Mouse (Mus musculus): ENCODE data around the gene Rmnd1. TPM values are rescaled to one million over a fixed set of nuclear protein-coding genes. Genes with fewer than 3 reads are reported as not detected.
"Not testable (repeated sequence)": the region's sequence is repeated elsewhere in the genome, so short reads cannot be mapped to it uniquely, and the experiment has no call there.

Rmnd1 gene
- total RNA-seq (2021): 10 to 100 TPM; 38.2 to 39.9 TPM
- long read RNA-seq, experiment 1, transcript Rmnd1-201 (13 exons, 3,139 nt): major isoform, 21 of 49 reads
- long read RNA-seq, experiment 1, partial matches to known transcripts: 6 of 49 reads
- long read RNA-seq, experiment 1, other reads (novel, unspliced or antisense): 22 of 49 reads
- long read RNA-seq, experiment 2, transcript Rmnd1-201 (13 exons, 3,139 nt): major isoform, 22 of 46 reads
- long read RNA-seq, experiment 2, partial matches to known transcripts: 1 of 46 reads
- long read RNA-seq, experiment 2, other reads (novel, unspliced or antisense): 23 of 46 reads

GRCm38 (mm10) chr10:4432123-4432931 is at the start of gene Rmnd1, which contains the start of gene Armt1:
TSS of gene Rmnd1 (minus strand) at chr10:4432388.
TSS of gene Armt1 (plus strand) at chr10:4432467.
- DNase-seq: peak; percentile 96

DNA sequence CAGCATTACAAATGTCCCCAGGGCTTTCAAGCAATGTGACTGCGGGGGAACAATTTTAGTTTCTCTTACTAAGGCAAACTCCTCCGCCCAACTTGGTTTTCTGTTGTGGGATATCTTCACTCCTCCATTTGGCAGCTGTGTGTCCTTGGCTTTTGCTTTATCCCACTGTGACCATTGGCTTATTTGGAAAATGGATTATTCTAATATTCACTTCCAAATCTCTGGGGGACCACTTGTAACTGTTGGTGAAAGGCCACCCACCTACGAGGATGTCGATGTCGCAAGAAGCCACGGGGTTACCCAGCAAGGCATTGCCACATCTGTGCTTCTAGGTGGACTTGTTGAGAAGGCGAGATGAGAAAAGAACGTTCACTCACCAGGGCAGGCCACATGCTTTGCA is 49.5 kb upstream of the Rmnd1 start:
- peak; percentile 47 for DNase-seq

GRCm38 (mm10) chr10:4480929-4481328 is 48.7 kb upstream of the Rmnd1 start:
- DNase-seq: no peak

- no peak for DNase-seq
Measured at GRCm38 (mm10) chr10:4476604-4477003, 44.4 kb upstream of the Rmnd1 start.

DNA sequence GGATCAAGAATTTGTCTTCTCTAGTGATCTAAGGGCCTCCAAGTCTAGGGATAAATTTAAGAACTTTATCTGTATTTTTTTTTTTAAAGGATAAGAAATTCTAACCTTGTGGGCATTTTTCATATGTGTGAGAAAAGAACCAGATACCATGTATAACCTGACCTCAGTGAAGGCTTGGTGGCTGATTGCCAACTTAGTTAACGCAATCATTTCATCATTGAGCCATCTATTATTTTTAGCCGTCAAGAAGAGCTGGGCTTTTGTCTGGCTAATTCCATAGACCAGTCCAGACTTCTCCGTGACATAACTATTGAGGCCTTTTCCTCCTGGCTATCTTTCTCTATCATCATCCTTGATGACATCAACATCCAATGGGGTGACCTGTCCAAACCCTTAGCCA is 43.2 kb upstream of the Rmnd1 start:
- DNase-seq: no peak

GRCm38 (mm10) chr10:4473591-4473993 is 41.4 kb upstream of the Rmnd1 start:
- DNase-seq: no peak

DNA sequence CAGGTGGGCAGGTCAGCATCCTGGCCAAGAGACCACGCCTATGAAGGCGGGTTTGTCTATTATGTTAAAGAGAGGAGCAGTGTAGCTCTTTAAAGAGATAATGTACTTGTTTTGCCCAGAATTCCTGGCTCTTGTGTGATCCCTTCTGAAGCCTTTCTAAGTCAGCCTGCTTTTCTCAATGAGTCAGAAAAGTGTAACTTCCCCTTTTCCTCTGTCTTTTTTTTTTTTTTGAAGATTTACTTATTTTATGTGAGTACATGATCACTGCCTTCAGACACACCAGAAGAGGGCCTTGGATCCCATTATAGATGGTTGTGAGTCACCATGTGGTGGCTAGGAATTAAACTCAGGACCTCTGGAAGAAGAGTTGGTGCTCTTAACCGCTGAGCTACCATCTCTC is 37.2 kb upstream of the Rmnd1 start:
- DNase-seq: no peak

DNA sequence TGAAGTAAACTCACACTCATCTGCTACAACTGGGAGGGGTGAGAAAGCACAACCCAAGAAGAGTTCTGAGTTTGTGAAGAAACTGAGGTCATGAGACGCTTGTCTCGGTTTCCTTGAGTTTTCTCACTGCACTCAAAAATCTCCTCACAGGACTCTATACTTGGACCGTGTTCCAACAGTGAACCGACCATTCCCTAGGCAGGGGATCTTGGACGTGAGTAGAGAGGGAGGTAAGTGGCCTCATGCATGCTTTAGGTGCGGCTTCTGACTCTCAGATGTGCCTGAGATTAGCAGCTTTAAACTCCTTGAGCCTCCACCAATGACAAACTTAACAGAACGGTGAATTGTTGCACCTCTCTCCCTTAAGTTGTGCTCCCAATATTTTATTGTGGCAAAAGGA is 33.6 kb upstream of the Rmnd1 start:
- DNase-seq: no peak

GRCm38 (mm10) chr10:4460201-4460600 is 28.0 kb upstream of the Rmnd1 start:
- DNase-seq: no peak

DNA sequence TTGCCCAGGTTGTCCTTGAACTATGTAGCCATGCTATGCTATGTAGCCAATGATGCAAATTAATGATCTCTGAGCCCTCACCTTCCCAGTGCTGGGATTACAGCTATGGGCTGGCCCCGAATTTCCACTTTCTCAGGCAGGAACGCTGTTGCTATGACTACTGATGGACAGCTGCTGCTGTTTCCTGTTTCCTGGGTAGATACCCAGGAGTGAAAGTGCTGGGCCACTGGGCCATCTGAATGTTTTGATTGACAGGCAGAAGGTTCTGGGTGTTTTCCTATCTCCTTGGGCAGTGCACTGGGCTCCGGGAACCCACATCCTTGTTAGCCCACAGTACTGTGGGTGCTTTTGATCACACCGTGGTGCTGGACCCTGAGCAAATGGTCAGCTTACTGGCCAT is 24.2 kb upstream of the Rmnd1 start:
- DNase-seq: no peak

DNA sequence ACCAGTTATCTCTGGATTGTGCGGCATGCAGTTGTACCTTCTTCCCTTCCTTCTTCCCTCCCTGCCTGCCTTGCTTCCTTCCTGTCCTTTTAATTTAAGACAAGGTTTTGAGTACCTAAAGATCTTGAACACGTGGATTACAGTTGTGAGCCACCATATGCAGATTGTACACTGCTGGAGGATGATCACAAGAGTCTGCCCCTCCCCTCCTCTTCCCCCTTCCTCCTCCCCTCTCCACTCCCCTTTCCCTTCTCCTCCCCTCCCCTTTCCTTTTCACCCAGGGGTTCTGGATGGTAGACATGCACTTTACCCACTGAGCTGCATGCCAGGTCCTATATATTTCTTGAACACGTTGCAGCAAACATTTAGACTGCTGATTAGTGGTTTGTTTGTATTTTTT is 3.2 kb upstream of the Rmnd1 start:
- no peak for DNase-seq

DNA sequence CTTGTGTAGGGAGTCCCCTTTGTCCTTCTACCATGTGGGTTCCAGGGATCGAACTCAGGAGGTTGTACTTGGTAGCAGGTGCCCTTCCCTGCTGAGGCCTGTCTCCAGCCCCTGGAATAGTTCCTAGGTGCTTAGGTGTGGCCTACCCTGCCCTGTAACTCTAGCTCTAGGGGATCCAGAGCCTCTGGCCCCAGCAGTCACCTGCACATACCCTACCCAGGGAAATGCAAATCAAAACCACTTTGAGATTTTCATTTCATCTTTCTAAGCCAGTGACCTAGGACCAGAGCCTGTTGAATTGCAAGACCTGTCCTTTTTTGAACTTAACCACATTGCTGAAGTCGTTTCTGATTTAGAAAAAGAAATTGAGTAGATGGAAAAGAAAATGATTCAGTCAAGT is 1.7 kb upstream of the Rmnd1 start:
- not testable (repeated sequence) for DNase-seq

GRCm38 (mm10) chr10:4432996-4433755 is 988 bp upstream of the Rmnd1 start:
- DNase-seq: peak; percentile 8

GRCm38 (mm10) chr10:4431746-4432122 is 454 bp downstream of the Rmnd1 start:
- DNase-seq: no peak

GRCm38 (mm10) chr10:4430826-4431225 is 1.4 kb downstream of the Rmnd1 start:
- DNase-seq: peak; percentile 19

GRCm38 (mm10) chr10:4430399-4430798 is 1.8 kb downstream of the Rmnd1 start:
- DNase-seq: no peak

DNA sequence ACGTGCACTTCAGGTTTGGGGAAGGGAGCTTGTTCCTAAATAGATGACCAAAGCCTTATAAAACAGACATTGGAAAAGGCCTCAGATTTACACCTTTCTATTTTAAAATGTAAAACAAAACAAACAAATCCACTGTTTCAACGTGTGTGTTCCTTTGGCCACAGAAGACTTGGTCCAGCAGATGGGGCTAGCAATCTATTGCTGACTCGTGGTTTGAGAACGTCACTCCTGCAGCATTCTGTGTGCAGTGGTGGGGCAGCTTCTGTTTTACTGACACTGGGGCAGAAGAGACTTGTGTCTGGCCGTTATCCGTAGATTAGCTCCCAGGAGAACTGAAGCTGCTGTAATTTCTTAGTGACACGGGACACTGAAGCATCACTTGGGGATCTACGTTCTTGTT is 6.9 kb downstream of the Rmnd1 start:
- no peak for DNase-seq

- DNase-seq: no peak
Measured at GRCm38 (mm10) chr10:4407191-4407590, 25.0 kb downstream of the Rmnd1 start.

DNA sequence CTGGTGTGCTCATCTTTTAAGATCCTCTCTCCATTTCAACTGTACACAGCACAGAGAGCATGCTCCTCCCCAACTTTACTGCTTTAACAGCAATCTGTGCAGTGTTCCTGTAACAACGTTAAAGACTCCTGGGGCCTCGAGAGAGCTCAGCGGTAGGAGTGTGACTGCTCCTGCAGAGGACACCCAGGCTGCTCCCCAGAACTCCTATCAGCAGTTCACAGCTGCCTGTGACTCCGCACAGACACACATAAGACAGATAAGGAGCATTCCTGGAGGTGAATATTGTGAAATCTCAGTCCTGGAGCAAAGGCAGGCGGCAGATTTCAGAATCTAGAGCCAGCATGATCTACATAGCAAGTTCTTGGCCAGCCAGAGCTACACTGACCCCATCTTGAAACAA is 26.7 kb downstream of the Rmnd1 start:
- no peak for DNase-seq

- no peak for DNase-seq
Measured at GRCm38 (mm10) chr10:4404895-4405491, 27.2 kb downstream of the Rmnd1 start.

DNA sequence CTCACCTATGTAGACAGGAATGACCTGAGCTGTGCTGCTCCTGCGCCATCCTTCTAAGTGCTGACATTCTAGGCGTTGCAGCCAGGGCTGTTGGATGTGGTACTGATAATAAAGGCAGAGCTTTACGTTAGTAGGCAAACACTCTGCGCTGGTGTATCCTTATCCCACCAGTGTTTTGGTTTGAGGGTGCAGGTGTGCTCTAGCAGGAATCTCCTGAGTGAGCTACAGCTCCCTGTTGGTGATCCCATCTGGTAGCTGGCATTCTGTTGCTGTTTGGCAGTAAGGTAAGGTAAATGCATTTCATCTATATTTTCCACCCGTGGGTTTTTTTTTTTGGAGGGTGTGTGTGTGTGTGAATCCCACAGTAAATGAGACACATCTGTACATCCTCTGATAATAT is 34.1 kb downstream of the Rmnd1 start:
- no peak for DNase-seq

DNA sequence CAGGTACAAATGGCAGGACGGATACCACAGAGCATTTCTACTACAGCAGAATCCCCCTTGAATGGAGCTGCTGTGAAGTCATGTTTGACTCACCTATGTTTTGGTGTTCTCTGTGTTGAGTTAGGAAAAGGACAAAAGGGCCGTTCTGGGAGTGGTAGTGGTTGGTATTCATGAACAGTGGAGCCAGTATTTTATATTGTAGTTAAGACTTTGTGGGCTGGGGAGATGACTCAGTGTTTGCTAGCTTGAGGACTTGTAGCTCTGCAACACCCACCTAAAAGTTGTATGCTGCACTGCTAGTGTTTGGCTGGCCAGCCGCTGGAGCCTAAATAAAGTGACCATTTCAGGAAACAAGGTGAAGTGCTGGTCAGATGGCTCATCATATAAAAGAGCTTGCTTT is 36.9 kb downstream of the Rmnd1 start:
- DNase-seq: no peak

GRCm38 (mm10) chr10:4391851-4392250 is 40.3 kb downstream of the Rmnd1 start:
- DNase-seq: peak; percentile 16
